Mouse (Mus musculus): ENCODE data around the gene Add3. TPM values are rescaled to one million over a fixed set of nuclear protein-coding genes. Genes with fewer than 3 reads are reported as not detected.

Gene Add3
- polyA plus RNA-seq, 1 experiment from 2014 or later: 84.8 TPM

- 81% methylated on average over 7 of the region's 7 CpGs for WGBS
- ATAC-seq (replicated peaks; ENCODE audit: insufficient number of reproducible peaks, low FRiP score, low TSS enrichment, low read depth) (no peak), DNase-seq (ENCODE audit: low spot score) (no peak)
- H3K4me2 ChIP-seq (ENCODE audit: low read depth, low read length): no peak overlapping the region
- H3K9me3 ChIP-seq (replicated peaks; ENCODE audit: control insufficient read depth, low read length): no peaks in the 10 kb centered on the region
- no peaks in the 10 kb centered on the region for H3K36me3 ChIP-seq (replicated peaks; ENCODE audit: control insufficient read depth, insufficient read depth, low read depth, low read length)
- H3K4me3 ChIP-seq (ENCODE audit: low read depth, low read length): no peak overlapping the region
- H3K4me1 ChIP-seq (ENCODE audit: control insufficient read depth, insufficient read depth, low read length): no peaks in the 10 kb centered on the region
- no peak overlapping the region for H3K9ac ChIP-seq (replicated peaks; ENCODE audit: low read length)
- H3K27me3 ChIP-seq (ENCODE audit: control insufficient read depth, insufficient read depth, low read length): no peaks in the 10 kb centered on the region
- no peak overlapping the region for H3K27ac ChIP-seq (replicated peaks; ENCODE audit: low read depth, low read length)
These were observed 57.5 kb downstream of the Add3 start for GRCm38 (mm10) chr19:53197766-53198165.

- no peak for ATAC-seq (replicated peaks; ENCODE audit: insufficient number of reproducible peaks, low FRiP score, low TSS enrichment, low read depth)
- Histone ChIP-seq H3K4me1 (ENCODE audit: control insufficient read depth, insufficient read depth, low read length) (no peaks in the 10 kb centered on the region), H3K4me2 (ENCODE audit: low read depth, low read length) (no peak overlapping the region), H3K9me3 (replicated peaks; ENCODE audit: control insufficient read depth, low read length) (no peaks in the 10 kb centered on the region), H3K27ac (replicated peaks; ENCODE audit: low read depth, low read length) (no peak overlapping the region), H3K4me3 (ENCODE audit: low read depth, low read length) (no peak overlapping the region), H3K9ac (replicated peaks; ENCODE audit: low read length) (no peak overlapping the region), H3K27me3 (ENCODE audit: control insufficient read depth, insufficient read depth, low read length) (no peaks in the 10 kb centered on the region), H3K36me3 (replicated peaks; ENCODE audit: control insufficient read depth, insufficient read depth, low read depth, low read length) (no peaks in the 10 kb centered on the region)
- 91% methylated on average over 17 of the region's 17 CpGs for WGBS
- DNase-seq (ENCODE audit: low spot score): no peak
These were observed 58.7 kb downstream of the Add3 start for GRCm38 (mm10) chr19:53198706-53199572.

GRCm38 (mm10) chr19:53199711-53200110 is 59.5 kb downstream of the Add3 start:
- no peak for DNase-seq (ENCODE audit: low spot score)
- WGBS: 92% methylated on average over 9 of the region's 9 CpGs
- Histone ChIP-seq H3K9ac (replicated peaks; ENCODE audit: low read length) (no peak overlapping the region), H3K27me3 (ENCODE audit: control insufficient read depth, insufficient read depth, low read length) (no peaks in the 10 kb centered on the region), H3K4me1 (ENCODE audit: control insufficient read depth, insufficient read depth, low read length) (no peaks in the 10 kb centered on the region), H3K4me3 (ENCODE audit: low read depth, low read length) (no peak overlapping the region), H3K27ac (replicated peaks; ENCODE audit: low read depth, low read length) (no peak overlapping the region), H3K9me3 (replicated peaks; ENCODE audit: control insufficient read depth, low read length) (no peaks in the 10 kb centered on the region), H3K36me3 (replicated peaks; ENCODE audit: control insufficient read depth, insufficient read depth, low read depth, low read length) (no peaks in the 10 kb centered on the region), H3K4me2 (ENCODE audit: low read depth, low read length) (no peak overlapping the region)
- no peak for ATAC-seq (replicated peaks; ENCODE audit: insufficient number of reproducible peaks, low FRiP score, low TSS enrichment, low read depth)

GRCm38 (mm10) chr19:53202116-53202515 is 61.9 kb downstream of the Add3 start:
- ATAC-seq (replicated peaks; ENCODE audit: insufficient number of reproducible peaks, low FRiP score, low TSS enrichment, low read depth): no peak

GRCm38 (mm10) chr19:53206986-53207385 is 66.7 kb downstream of the Add3 start:
- DNase-seq (ENCODE audit: low spot score) (no peak), ATAC-seq (replicated peaks; ENCODE audit: insufficient number of reproducible peaks, low FRiP score, low TSS enrichment, low read depth) (no peak)
- Histone ChIP-seq H3K4me1 (ENCODE audit: control insufficient read depth, insufficient read depth, low read length) (no peaks in the 10 kb centered on the region), H3K9me3 (replicated peaks; ENCODE audit: control insufficient read depth, low read length) (no peaks in the 10 kb centered on the region), H3K9ac (replicated peaks; ENCODE audit: low read length) (no peak overlapping the region), H3K27me3 (ENCODE audit: control insufficient read depth, insufficient read depth, low read length) (no peaks in the 10 kb centered on the region), H3K4me2 (ENCODE audit: low read depth, low read length) (no peak overlapping the region), H3K4me3 (ENCODE audit: low read depth, low read length) (no peak overlapping the region), H3K36me3 (replicated peaks; ENCODE audit: control insufficient read depth, insufficient read depth, low read depth, low read length) (no peaks in the 10 kb centered on the region), H3K27ac (replicated peaks; ENCODE audit: low read depth, low read length) (no peak overlapping the region)
- 92% methylated on average over 2 of the region's 2 CpGs for WGBS

More at GRCm38 (mm10) chr19:53202116-53202515, 61.9 kb downstream of the Add3 start:
- no peak overlapping the region for H3K4me3 ChIP-seq (ENCODE audit: low read depth, low read length)
- H3K36me3 ChIP-seq (replicated peaks; ENCODE audit: control insufficient read depth, insufficient read depth, low read depth, low read length): no peaks in the 10 kb centered on the region
- no peaks in the 10 kb centered on the region for H3K4me1 ChIP-seq (ENCODE audit: control insufficient read depth, insufficient read depth, low read length)
- no peak overlapping the region for H3K4me2 ChIP-seq (ENCODE audit: low read depth, low read length)
- DNase-seq (ENCODE audit: low spot score): no peak
- no peak overlapping the region for H3K27ac ChIP-seq (replicated peaks; ENCODE audit: low read depth, low read length)
- no peak overlapping the region for H3K9ac ChIP-seq (replicated peaks; ENCODE audit: low read length)
- no peaks in the 10 kb centered on the region for H3K27me3 ChIP-seq (ENCODE audit: control insufficient read depth, insufficient read depth, low read length)
- no peaks in the 10 kb centered on the region for H3K9me3 ChIP-seq (replicated peaks; ENCODE audit: control insufficient read depth, low read length)
- WGBS: 86% methylated on average over 1 of the region's 1 CpGs

- DNase-seq (ENCODE audit: low spot score): no peak
These were observed 68.6 kb downstream of the Add3 start for GRCm38 (mm10) chr19:53208830-53209229.

GRCm38 (mm10) chr19:53210251-53210650 is 70.0 kb downstream of the Add3 start:
- Histone ChIP-seq H3K4me2 (ENCODE audit: low read depth, low read length) (no peak overlapping the region), H3K27me3 (ENCODE audit: control insufficient read depth, insufficient read depth, low read length) (no peaks in the 10 kb centered on the region), H3K4me3 (ENCODE audit: low read depth, low read length) (no peak overlapping the region), H3K27ac (replicated peaks; ENCODE audit: low read depth, low read length) (no peak overlapping the region), H3K4me1 (ENCODE audit: control insufficient read depth, insufficient read depth, low read length) (no peaks in the 10 kb centered on the region), H3K36me3 (replicated peaks; ENCODE audit: control insufficient read depth, insufficient read depth, low read depth, low read length) (no peaks in the 10 kb centered on the region), H3K9me3 (replicated peaks; ENCODE audit: control insufficient read depth, low read length) (no peaks in the 10 kb centered on the region), H3K9ac (replicated peaks; ENCODE audit: low read length) (no peak overlapping the region)
- ATAC-seq (replicated peaks; ENCODE audit: insufficient number of reproducible peaks, low FRiP score, low TSS enrichment, low read depth): no peak
- no peak for DNase-seq (ENCODE audit: low spot score)
- WGBS: 73% methylated on average over 2 of the region's 2 CpGs

More at GRCm38 (mm10) chr19:53208830-53209229, 68.6 kb downstream of the Add3 start:
- Histone ChIP-seq H3K4me2 (ENCODE audit: low read depth, low read length) (no peak overlapping the region), H3K9me3 (replicated peaks; ENCODE audit: control insufficient read depth, low read length) (no peaks in the 10 kb centered on the region), H3K36me3 (replicated peaks; ENCODE audit: control insufficient read depth, insufficient read depth, low read depth, low read length) (no peaks in the 10 kb centered on the region), H3K27ac (replicated peaks; ENCODE audit: low read depth, low read length) (no peak overlapping the region), H3K4me1 (ENCODE audit: control insufficient read depth, insufficient read depth, low read length) (no peaks in the 10 kb centered on the region), H3K4me3 (ENCODE audit: low read depth, low read length) (no peak overlapping the region), H3K27me3 (ENCODE audit: control insufficient read depth, insufficient read depth, low read length) (no peaks in the 10 kb centered on the region), H3K9ac (replicated peaks; ENCODE audit: low read length) (no peak overlapping the region)
- ATAC-seq (replicated peaks; ENCODE audit: insufficient number of reproducible peaks, low FRiP score, low TSS enrichment, low read depth): no peak
- 92% methylated on average over 7 of the region's 7 CpGs for WGBS

GRCm38 (mm10) chr19:53215352-53215751 is 75.1 kb downstream of the Add3 start:
- no peaks in the 10 kb centered on the region for H3K9me3 ChIP-seq (replicated peaks; ENCODE audit: control insufficient read depth, low read length)
- H3K36me3 ChIP-seq (replicated peaks; ENCODE audit: control insufficient read depth, insufficient read depth, low read depth, low read length): no peaks in the 10 kb centered on the region
- H3K27ac ChIP-seq (replicated peaks; ENCODE audit: low read depth, low read length): no peak overlapping the region
- no peak for ATAC-seq (replicated peaks; ENCODE audit: insufficient number of reproducible peaks, low FRiP score, low TSS enrichment, low read depth)
- H3K4me2 ChIP-seq (ENCODE audit: low read depth, low read length): no peak overlapping the region
- WGBS: 83% methylated on average over 2 of the region's 2 CpGs
- H3K4me3 ChIP-seq (ENCODE audit: low read depth, low read length): no peak overlapping the region
- H3K27me3 ChIP-seq (ENCODE audit: control insufficient read depth, insufficient read depth, low read length): no peaks in the 10 kb centered on the region
- no peaks in the 10 kb centered on the region for H3K4me1 ChIP-seq (ENCODE audit: control insufficient read depth, insufficient read depth, low read length)
- no peak overlapping the region for H3K9ac ChIP-seq (replicated peaks; ENCODE audit: low read length)
- no peak for DNase-seq (ENCODE audit: low spot score)

Data from embryonic facial prominence, embryonic 11.5 days (tissue).